Mouse (Mus musculus) inflammation-experienced regulatory T-cells, adult 16 weeks (primary cell): ENCODE results near the gene Cplane1. TPM values are rescaled to one million over a fixed set of nuclear protein-coding genes. Genes with fewer than 3 reads are reported as not detected.

Experiments
- polyA plus RNA-seq: library from polyadenylated mRNA; unstranded; fragments of 100-300 nt; shearing (Covaris generic); gene quantifications from one replicate; pipeline ENCODE4 v1.2.1, GENCODE M21; 2017

The Cplane1 gene
- 12.0 TPM for polyA plus RNA-seq

GRCm38 (mm10) chr15:8168591-8169265 lies at the start of gene Cplane1:
TSS of gene Cplane1 (plus strand) at chr15:8169106.

Other genes starting within 250 kb of the Cplane1 start
- 40.1 TPM for gene Wdr70, start 69.9 kb upstream of the Cplane1 start, polyA plus RNA-seq
- 20.8 TPM for gene Nup155, start 59.8 kb upstream of the Cplane1 start, polyA plus RNA-seq